26 mouse cellular contexts compared by ENCODE assay signal in genomic region chr12:33993127-33993526, GRCm38 (mm10). TPM values are rescaled to one million over a fixed set of nuclear protein-coding genes. Genes with fewer than 3 reads are reported as not detected.
"Had no signal": no experiment of that assay in that cellular context is flagged by ENCODE, and none has a peak within 500 bp of the region (broad histone marks: within the 10 kb centered on the region; RNA-seq: fewer than 3 reads in every experiment).

No protein-coding gene starts in this region.

- H3K36me3 ChIP-seq: heart, embryonic 13.5 days; heart, embryonic 15.5 days; hindbrain, embryonic 10.5 days; hindbrain, embryonic 12.5 days; intestine, embryonic 15.5 days; limb, embryonic 10.5 days; limb, embryonic 12.5 days; liver, embryonic 13.5 days had no signal

- H3K27me3 ChIP-seq: heart, embryonic 13.5 days; heart, embryonic 15.5 days; hindbrain, embryonic 12.5 days; intestine, embryonic 15.5 days; limb, embryonic 12.5 days; liver, embryonic 13.5 days had no signal

- H3K4me2 ChIP-seq: heart, embryonic 11.5 days; heart, embryonic 13.5 days; heart, embryonic 15.5 days; hindbrain, embryonic 12.5 days; hindbrain, embryonic 14.5 days; intestine, embryonic 15.5 days; limb, embryonic 12.5 days; liver, embryonic 13.5 days had no signal

- H3K4me3 ChIP-seq: gastrocnemius, adult 2 months; heart, adult 2 months; heart, embryonic 13.5 days; heart, embryonic 15.5 days; hindbrain, embryonic 10.5 days; hindbrain, embryonic 12.5 days; intestine, embryonic 15.5 days; layer of hippocampus, adult 2 months; left cerebral cortex, adult 2 months; limb, embryonic 10.5 days; limb, embryonic 12.5 days; liver, embryonic 13.5 days had no signal

- H3K27ac ChIP-seq: gastrocnemius, adult 2 months; heart, adult 2 months; heart, embryonic 13.5 days; heart, embryonic 15.5 days; hindbrain, embryonic 10.5 days; hindbrain, embryonic 12.5 days; hindbrain, embryonic 14.5 days; intestine, embryonic 15.5 days; layer of hippocampus, adult 2 months; left cerebral cortex, adult 2 months; limb, embryonic 10.5 days; limb, embryonic 12.5 days; liver, embryonic 13.5 days had no signal

- DNase-seq: gastrocnemius, adult 2 months; gastrocnemius, postnatal 10 days; gastrocnemius, postnatal 25 days; heart, adult 2 months; heart, postnatal 14 days; heart, postnatal 4 days; kidney, adult 18-20 months; kidney, adult 8-10 months; kidney, postnatal 10 days; kidney, postnatal 25 days; kidney, postnatal 4 days; liver, embryonic 13.5 days had no signal

- H3K9me3 ChIP-seq: heart, embryonic 13.5 days; heart, embryonic 15.5 days; hindbrain, embryonic 10.5 days; hindbrain, embryonic 12.5 days; intestine, embryonic 15.5 days; limb, embryonic 10.5 days; limb, embryonic 12.5 days; liver, embryonic 13.5 days had no signal

- H3K4me1 ChIP-seq: heart, embryonic 13.5 days; heart, embryonic 15.5 days; hindbrain, embryonic 10.5 days; hindbrain, embryonic 12.5 days; intestine, embryonic 15.5 days; limb, embryonic 10.5 days; limb, embryonic 12.5 days; liver, embryonic 13.5 days had no signal

- ATAC-seq: hindbrain, embryonic 16.5 days; inflammation-experienced regulatory T-cells, adult 6 months; intestine, embryonic 15.5 days; intestine, postnatal 0 days had no signal

- H3K9ac ChIP-seq: heart, embryonic 13.5 days; heart, embryonic 15.5 days; hindbrain, embryonic 12.5 days; hindbrain, embryonic 14.5 days; intestine, embryonic 15.5 days; limb, embryonic 12.5 days; liver, embryonic 13.5 days had no signal

RNA-seq across cellular contexts. Expression of gene Twist1, which starts 35.7 kb away (rescaled TPM):
- polyA plus RNA-seq: inflammation-experienced regulatory T-cells, adult 6 months had no signal
